ENCODE assay signal across 9 mouse cellular contexts in genomic region chr1:133146014-133147009, GRCm38 (mm10). TPM values are rescaled to one million over a fixed set of nuclear protein-coding genes. Genes with fewer than 3 reads are reported as not detected.
DNase-seq lines count a peak whose midpoint lies in the region; ATAC-seq lines count a peak whose summit lies in the region.
"Had no signal": no experiment of that assay in that cellular context is flagged by ENCODE, and none has a peak within 500 bp of the region (broad histone marks: within the 10 kb centered on the region; RNA-seq: fewer than 3 reads in every experiment).

No protein-coding gene starts in this region.

- no peak overlapping the region for H3K4me2 ChIP-seq in hindbrain, embryonic 16.5 days (ENCODE audit: low read length)
- H3K4me2 ChIP-seq in midbrain, embryonic 14.5 days (ENCODE audit: low read length): no peak overlapping the region
- H3K4me2 ChIP-seq in stomach, embryonic 16.5 days (ENCODE audit: low read depth, low read length): peak overlapping the region; percentile 22; the same call in 1 of the 2 replicates

- 61% methylated on average over 22 of the region's 22 CpGs for WGBS in hindbrain, embryonic 16.5 days
- WGBS in limb, embryonic 10.5 days: 63% methylated on average over 22 of the region's 22 CpGs
- 64% methylated on average over 22 of the region's 22 CpGs for WGBS in midbrain, embryonic 14.5 days
- WGBS in stomach, embryonic 16.5 days: 48% methylated on average over 22 of the region's 22 CpGs

- no peak overlapping the region for H3K4me3 ChIP-seq in hindbrain, embryonic 16.5 days (ENCODE audit: low read length)
- H3K4me3 ChIP-seq in limb, embryonic 10.5 days: no peak overlapping the region
- H3K4me3 ChIP-seq in midbrain, embryonic 14.5 days (replicated peaks; ENCODE audit: low read depth, low read length): no peak overlapping the region
- H3K4me3 ChIP-seq in stomach, embryonic 16.5 days (replicated peaks; ENCODE audit: low read length): no peak overlapping the region

- no peaks in the 10 kb centered on the region; the same call in 1 of the 2 replicates for H3K9me3 ChIP-seq in hindbrain, embryonic 16.5 days (ENCODE audit: control insufficient read depth, low read length)
- no peaks in the 10 kb centered on the region for H3K9me3 ChIP-seq in limb, embryonic 10.5 days (replicated peaks)
- peaks cover 5% of the 10 kb centered on the region; the same call in 1 of the 2 replicates for H3K9me3 ChIP-seq in midbrain, embryonic 14.5 days (ENCODE audit: control insufficient read depth, low read length)
- no peaks in the 10 kb centered on the region for H3K9me3 ChIP-seq in stomach, embryonic 16.5 days (replicated peaks; ENCODE audit: control insufficient read depth, low read length)

- H3K9ac ChIP-seq in hindbrain, embryonic 16.5 days (ENCODE audit: low read depth, low read length): no peak overlapping the region
- no peak overlapping the region for H3K9ac ChIP-seq in midbrain, embryonic 14.5 days (replicated peaks; ENCODE audit: low read length)
- peak overlapping the region; percentile 33; the same call in 1 of the 2 replicates for H3K9ac ChIP-seq in stomach, embryonic 16.5 days (ENCODE audit: low read length)

- intact Hi-C loops in heart, postnatal 25 days (cut with DNase I): loop anchor here (2.0 to 10.0 kb wide), 3 partner anchors 30 to 468 kb away; partner anchors contain the start of gene Snrpe

- H3K4me1 ChIP-seq in hindbrain, embryonic 16.5 days (ENCODE audit: control insufficient read depth, insufficient read depth, low read depth, low read length): no peaks in the 10 kb centered on the region
- H3K4me1 ChIP-seq in limb, embryonic 10.5 days: 0 out of 2 replicates have a peak, but pooled peaks cover 3% of the 10 kb centered on the region
- H3K4me1 ChIP-seq in midbrain, embryonic 14.5 days (ENCODE audit: control insufficient read depth, insufficient read depth, low read length): no peaks in the 10 kb centered on the region
- no peaks in the 10 kb centered on the region for H3K4me1 ChIP-seq in stomach, embryonic 16.5 days (ENCODE audit: control insufficient read depth, insufficient read depth, low read length)

- peak; percentile 65 for ATAC-seq in hindbrain, embryonic 16.5 days
- ATAC-seq in midbrain, embryonic 14.5 days (ENCODE audit: low FRiP score, low TSS enrichment): no peak
- ATAC-seq in stomach, embryonic 16.5 days (ENCODE audit: insufficient read depth, low FRiP score): peak; percentile 89

- H3K27ac ChIP-seq in hindbrain, embryonic 16.5 days (ENCODE audit: low read depth, low read length): no peak overlapping the region
- H3K27ac ChIP-seq in limb, embryonic 10.5 days: no peak overlapping the region
- H3K27ac ChIP-seq in midbrain, embryonic 14.5 days (replicated peaks; ENCODE audit: low read depth, low read length): no peak overlapping the region
- peak overlapping the region; percentile 71 for H3K27ac ChIP-seq in stomach, embryonic 16.5 days (ENCODE audit: low read length)
- H3K27ac ChIP-seq: macrophage had no signal

- no peaks in the 10 kb centered on the region for H3K36me3 ChIP-seq in hindbrain, embryonic 16.5 days (ENCODE audit: control insufficient read depth, insufficient read depth, low read length)
- H3K36me3 ChIP-seq in limb, embryonic 10.5 days: peaks cover 13% of the 10 kb centered on the region
- H3K36me3 ChIP-seq in midbrain, embryonic 14.5 days (ENCODE audit: control insufficient read depth, insufficient read depth, low read length): 0 out of 2 replicates have a peak, but pooled peaks cover 5% of the 10 kb centered on the region
- H3K36me3 ChIP-seq in stomach, embryonic 16.5 days (ENCODE audit: control insufficient read depth, insufficient read depth, low read length): no peaks in the 10 kb centered on the region

- DNase-seq in heart, adult 18-20 months: peak; percentile 41 to 71
- DNase-seq in heart, postnatal 25 days (ENCODE audit: low spot score): no peak
- DNase-seq in Muller cell, postnatal 12 days (ENCODE audit: inconsistent ontology term): peak; percentile 29
- DNase-seq in embryo, embryonic 10 days (ENCODE audit: low spot score): peak; percentile 90
- peak; percentile 61 for DNase-seq in limb, embryonic 10.5 days (ENCODE audit: low spot score)
- DNase-seq in midbrain, embryonic 14.5 days: peak; percentile 89

- no peaks in the 10 kb centered on the region for H3K27me3 ChIP-seq in hindbrain, embryonic 16.5 days (replicated peaks; ENCODE audit: control insufficient read depth, insufficient read depth, low read length)
- no peaks in the 10 kb centered on the region for H3K27me3 ChIP-seq in limb, embryonic 10.5 days (ENCODE audit: low read depth, poor library complexity, severe bottlenecking)
- H3K27me3 ChIP-seq in midbrain, embryonic 14.5 days (ENCODE audit: control insufficient read depth, insufficient read depth, low read length): no peaks in the 10 kb centered on the region
- no peaks in the 10 kb centered on the region for H3K27me3 ChIP-seq in stomach, embryonic 16.5 days (ENCODE audit: control insufficient read depth, insufficient read depth, low read length)

RNA-seq across cellular contexts. Expression of gene Ppp1r15b, which starts 15.4 kb away (rescaled TPM):
- total RNA-seq in heart, adult 18-20 months (2021): 10 to 100 TPM; 21.6 to 23.1 TPM
- total RNA-seq in heart, postnatal 25 days (2021): 10 to 100 TPM; 22.1 to 27.3 TPM
- polyA plus RNA-seq in hindbrain, embryonic 16.5 days (2015; fragmentation: Nextera tagmentation; extraction: Ambion mirVana): 22.2 and 29.1 TPM in 2 replicates
- polyA plus RNA-seq in limb, embryonic 10.5 days (2016; fragmentation: Nextera tagmentation; extraction: Ambion mirVana): 52.3 and 52.7 TPM in 2 replicates
- 18.1 and 36.2 TPM in 2 replicates for polyA plus RNA-seq in midbrain, embryonic 14.5 days (2014; fragmentation: Nextera tagmentation; extraction: Ambion mirVana)
- polyA plus RNA-seq in stomach, embryonic 16.5 days (2015; fragmentation: Nextera tagmentation; extraction: Ambion mirVana): 55.3 and 57.0 TPM in 2 replicates

RNA-seq across cellular contexts. Expression of gene Plekha6, which starts 17.7 kb away (rescaled TPM):
- 10 to 100 TPM; 40.5 to 47.7 TPM for total RNA-seq in heart, adult 18-20 months (2021)
- total RNA-seq in heart, postnatal 25 days (2021): 10 to 100 TPM; 66.5 to 77.1 TPM
- polyA plus RNA-seq in hindbrain, embryonic 16.5 days (2015; fragmentation: Nextera tagmentation; extraction: Ambion mirVana): 15.0 TPM in 2 replicates
- 1.4 and 2.3 TPM in 2 replicates for polyA plus RNA-seq in limb, embryonic 10.5 days (2016; fragmentation: Nextera tagmentation; extraction: Ambion mirVana)
- polyA plus RNA-seq in midbrain, embryonic 14.5 days (2014; fragmentation: Nextera tagmentation; extraction: Ambion mirVana): 18.4 and 25.4 TPM in 2 replicates
- 17.0 and 17.7 TPM in 2 replicates for polyA plus RNA-seq in stomach, embryonic 16.5 days (2015; fragmentation: Nextera tagmentation; extraction: Ambion mirVana)
- polyA plus RNA-seq: macrophage had no signal
